Mouse (Mus musculus): ENCODE results near the gene Knl1.

The Knl1 gene

DNA sequence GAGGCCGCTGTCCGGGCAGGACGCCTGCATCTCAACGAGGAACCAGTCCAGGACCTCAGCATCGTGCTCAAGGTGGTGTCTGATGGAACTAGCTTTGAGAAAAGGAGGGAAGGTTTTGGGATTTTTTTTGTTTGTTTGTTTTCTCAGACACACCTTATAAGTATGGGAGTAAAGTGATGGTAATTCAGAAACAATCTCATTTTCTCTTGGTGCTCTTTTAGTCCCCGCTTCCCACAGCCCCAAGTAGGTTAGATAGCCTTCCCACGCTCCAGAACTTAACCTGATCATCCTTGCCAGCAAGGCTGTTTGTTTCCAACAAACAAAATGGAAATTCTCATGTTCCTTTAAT is 11.5 kb upstream of the Knl1 start:
- no peak for DNase-seq (ENCODE audit: low read depth, low spot score)

DNA sequence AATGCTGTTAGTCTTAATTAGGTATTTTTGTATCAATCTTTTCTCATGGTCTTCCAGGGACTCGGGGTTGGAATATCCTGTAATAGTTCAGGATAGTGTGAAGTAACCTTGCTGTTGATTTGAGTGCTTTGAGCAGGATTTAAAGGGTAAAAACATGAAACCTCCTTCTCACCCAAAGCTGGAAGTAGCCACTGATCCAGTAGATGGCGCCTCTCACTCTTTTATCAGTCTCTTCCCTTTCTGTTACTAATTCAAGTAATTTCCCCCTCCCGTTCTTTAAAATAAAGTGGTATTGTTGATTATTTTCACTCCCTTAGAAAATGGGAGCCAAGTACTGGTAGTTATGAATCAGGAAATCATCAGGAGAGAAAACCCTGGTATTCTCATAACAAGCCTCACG is 6.0 kb upstream of the Knl1 start:
- peak; percentile 14 for DNase-seq (ENCODE audit: low read depth, low spot score)

DNA sequence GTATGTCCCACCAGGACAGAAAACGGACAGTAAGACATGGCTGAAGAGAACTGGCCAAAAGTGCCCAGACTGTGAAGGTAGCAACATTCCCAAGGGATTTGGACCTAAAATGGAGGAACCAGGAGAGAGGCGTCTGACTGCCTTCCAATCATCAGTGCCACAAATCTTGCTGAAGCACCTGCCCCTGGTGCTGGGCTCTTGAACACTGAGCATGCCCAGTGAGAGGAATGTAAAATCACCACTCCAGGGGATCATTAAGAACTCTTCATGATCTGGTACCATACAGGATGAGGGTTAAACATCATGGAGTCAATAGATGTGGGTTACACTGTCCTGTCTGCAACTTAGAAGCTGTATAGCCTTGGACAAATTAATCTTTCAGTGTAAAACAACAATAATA is 1.8 kb upstream of the Knl1 start:
- DNase-seq (ENCODE audit: low read depth, low spot score), result no peak

DNA sequence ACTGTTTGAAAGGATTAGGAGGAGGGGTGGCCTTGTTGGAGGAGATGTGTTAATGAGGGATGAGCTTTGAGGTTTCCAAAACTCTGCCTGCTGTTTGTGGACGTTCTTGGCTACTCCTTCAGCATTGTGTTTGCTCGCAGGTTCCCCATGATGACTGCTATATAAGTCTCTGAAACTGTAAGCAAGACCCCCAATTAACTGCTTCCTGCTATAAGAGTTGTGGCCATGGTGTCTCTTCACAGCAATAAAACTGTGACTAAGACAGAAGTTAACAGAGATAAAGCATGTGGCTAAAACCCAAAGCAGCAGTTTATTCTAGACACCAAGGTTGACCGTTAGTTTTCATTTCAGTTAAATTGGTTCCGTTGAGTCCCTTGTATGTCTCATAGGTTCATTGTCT is 930 bp downstream of the Knl1 start:
- DNase-seq (ENCODE audit: low read depth, low spot score), result no peak

DNA sequence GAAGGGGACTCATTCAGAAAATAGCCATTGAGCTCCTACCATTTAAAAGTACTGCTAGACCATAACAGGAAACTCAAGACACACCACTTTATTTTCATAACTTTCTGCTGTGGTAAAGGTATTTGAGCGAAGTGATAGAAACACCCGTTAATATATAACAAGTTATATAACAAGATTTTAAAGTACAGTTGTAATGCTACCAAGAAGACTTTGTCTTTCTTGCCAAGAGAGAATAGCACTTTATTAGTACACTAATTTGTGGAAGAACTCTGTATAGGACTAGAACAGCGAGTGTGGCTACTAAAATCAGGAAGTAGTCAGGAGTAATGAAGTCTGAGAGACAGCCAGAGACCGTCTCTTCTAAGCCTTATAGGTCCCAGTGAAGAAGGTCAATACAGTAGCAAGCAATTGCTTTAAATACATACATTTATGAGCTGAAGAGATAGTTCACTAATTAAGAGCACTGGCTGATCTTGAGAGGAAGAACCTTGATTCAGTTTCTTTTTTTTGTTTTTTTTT is 3.3 kb downstream of the Knl1 start:
- DNase-seq (ENCODE audit: low read depth, low spot score), result no peak

GRCm38 (mm10) chr2:119060139-119060538 is 13.2 kb downstream of the Knl1 start:
- DNase-seq (ENCODE audit: low read depth, low spot score), result no peak

GRCm38 (mm10) chr2:119072397-119072796 is 25.5 kb downstream of the Knl1 start:
- DNase-seq (ENCODE audit: low read depth, low spot score), result no peak

GRCm38 (mm10) chr2:119086156-119086555 is 39.2 kb downstream of the Knl1 start:
- DNase-seq (ENCODE audit: low read depth, low spot score), result no peak

GRCm38 (mm10) chr2:119101552-119101951 is 54.6 kb downstream of the Knl1 start:
- peak; percentile 21 for DNase-seq (ENCODE audit: low read depth, low spot score)

- DNase-seq (ENCODE audit: low read depth, low spot score), result no peak
These were observed 59.7 kb downstream of the Knl1 start for GRCm38 (mm10) chr2:119106583-119106982.

- DNase-seq (ENCODE audit: low read depth, low spot score), result peak; percentile 22
These were observed 61.6 kb downstream of the Knl1 start for GRCm38 (mm10) chr2:119108554-119108953.

DNA sequence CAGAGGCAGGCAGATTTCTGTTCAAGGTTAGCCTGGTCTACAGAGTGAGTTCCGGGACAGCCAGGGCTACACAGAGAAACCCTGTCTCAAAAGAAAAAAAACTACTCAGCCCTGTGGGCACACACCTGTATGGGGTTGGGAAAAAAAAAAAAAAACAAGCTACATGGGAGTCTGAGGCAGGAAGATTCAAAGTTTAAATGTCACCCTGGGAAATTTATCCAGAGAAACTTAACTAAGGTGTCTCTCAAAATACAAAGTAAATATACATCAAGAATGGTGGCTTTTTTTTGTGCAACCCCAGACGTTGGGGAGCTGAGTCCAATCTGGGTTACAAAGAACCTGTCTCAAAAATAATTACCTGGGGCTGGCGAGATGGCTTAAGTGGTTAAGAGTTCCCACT is 64.1 kb downstream of the Knl1 start:
- DNase-seq (ENCODE audit: low read depth, low spot score), result no peak

DNA sequence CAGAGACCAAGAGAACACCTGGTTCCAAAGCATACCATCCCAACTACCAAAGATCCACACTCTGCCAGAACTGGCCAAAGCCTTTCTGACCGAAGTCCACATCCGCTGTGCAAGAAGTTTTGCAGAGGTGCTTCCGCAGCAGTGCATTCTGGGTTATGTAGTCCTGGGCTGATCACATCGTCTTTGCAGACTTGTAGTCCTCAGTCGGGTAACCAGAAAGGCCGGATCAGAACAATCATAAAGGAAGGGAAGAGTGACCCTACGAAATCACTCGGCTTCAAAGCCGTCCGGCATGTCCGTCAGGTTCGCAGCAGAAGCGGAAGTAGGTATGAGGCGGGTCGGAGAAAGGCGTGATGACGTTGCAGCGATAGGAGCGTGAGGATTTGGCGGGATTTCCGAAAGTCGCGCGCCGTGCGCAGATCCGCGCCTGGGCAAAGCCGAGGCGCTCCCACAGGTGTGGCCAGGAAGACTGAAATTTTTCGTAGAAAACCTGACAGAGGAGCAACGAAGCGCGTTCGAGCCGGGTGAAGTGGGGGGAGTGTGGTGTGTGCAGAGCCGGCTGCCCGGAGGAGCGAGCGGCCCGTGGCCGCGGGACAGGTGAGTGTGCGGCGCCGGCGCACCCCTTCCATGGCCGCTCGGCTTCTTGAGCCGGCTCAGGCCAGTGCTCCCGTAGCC is 65.7 kb downstream of the Knl1 start, which contains the start of gene Rad51:
Gene Rad51, plus strand, starts transcription at position 356 of the 675 bp plus-strand sequence.
- peak; percentile 89 for DNase-seq (ENCODE audit: low read depth, low spot score)

- DNase-seq (ENCODE audit: low read depth, low spot score), result no peak
These were observed 66.4 kb downstream of the Knl1 start for GRCm38 (mm10) chr2:119113121-119113925.

GRCm38 (mm10) chr2:119136346-119136898 is 89.5 kb downstream of the Knl1 start:
- DNase-seq (ENCODE audit: low read depth, low spot score), result no peak

DNA sequence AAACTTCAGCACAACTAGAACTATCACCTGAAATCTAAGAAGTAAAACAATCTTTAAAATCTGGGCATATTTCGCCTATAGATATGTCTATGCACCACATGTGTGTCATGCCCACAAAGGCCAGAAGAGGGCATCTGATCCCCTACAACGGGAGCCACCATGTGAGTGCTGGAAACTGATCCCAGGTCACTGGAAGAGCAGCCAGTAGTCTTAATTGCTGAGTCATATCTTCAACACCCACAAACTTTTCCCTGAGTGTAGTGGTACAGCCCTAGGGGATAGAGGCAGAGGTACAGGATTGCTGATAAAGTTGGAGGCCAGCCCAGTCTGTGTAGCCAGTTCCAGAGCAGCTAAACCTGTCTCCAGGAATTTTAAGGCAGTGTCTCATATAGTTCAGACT is 98.3 kb downstream of the Knl1 start:
- no peak for DNase-seq (ENCODE audit: low read depth, low spot score)

DNA sequence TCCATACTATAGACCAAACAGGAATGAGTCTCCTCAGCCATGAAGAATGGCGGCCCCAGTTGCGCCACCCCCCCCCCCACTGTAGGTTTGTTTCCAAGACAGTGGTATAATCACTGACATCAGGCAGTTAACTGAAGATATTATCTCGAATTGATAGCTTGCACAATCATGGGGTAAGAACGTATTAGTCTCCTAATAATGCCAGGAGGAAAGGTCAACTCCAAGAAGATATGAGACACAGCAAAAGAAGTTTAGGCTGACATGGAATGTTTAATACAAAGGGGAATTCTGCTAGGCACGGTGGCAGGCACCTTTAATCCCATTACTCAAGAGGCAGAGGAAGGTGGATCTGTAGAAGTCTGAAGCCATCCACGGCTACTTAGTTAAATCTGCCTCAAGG is 99.5 kb downstream of the Knl1 start:
- DNase-seq (ENCODE audit: low read depth, low spot score), result no peak

DNA sequence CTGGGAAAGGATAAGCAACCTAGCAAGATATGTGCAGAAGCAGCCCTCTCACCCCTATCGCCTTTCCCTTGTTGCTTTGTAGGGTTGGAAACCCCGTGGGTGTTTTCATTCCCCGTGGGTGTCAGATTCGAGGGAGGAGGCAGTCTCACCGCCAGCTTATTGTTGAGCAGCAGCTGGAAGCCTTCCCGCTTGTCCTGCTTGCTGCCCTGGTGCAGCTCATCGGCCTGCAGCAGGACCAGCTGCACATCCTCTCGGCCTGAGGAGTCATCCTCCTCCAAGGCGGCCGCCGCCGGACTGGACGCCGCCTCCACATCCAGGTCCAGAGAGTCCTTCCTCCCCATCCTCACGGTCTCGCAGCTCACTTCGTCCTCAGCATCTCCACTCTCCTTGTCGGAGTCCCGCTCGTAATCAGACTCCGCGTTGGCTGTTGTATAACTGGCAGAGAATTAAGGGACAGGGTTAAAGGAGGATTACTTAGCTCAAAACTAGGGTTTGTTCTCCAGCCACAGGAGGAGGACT is 100.3 kb downstream of the Knl1 start:
- no peak for DNase-seq (ENCODE audit: low read depth, low spot score)

- DNase-seq (ENCODE audit: low read depth, low spot score), result no peak
These were observed 100.9 kb downstream of the Knl1 start for GRCm38 (mm10) chr2:119147775-119148174.

- DNase-seq (ENCODE audit: low read depth, low spot score), result no peak
These were observed 105.3 kb downstream of the Knl1 start for GRCm38 (mm10) chr2:119152255-119152654.

DNA sequence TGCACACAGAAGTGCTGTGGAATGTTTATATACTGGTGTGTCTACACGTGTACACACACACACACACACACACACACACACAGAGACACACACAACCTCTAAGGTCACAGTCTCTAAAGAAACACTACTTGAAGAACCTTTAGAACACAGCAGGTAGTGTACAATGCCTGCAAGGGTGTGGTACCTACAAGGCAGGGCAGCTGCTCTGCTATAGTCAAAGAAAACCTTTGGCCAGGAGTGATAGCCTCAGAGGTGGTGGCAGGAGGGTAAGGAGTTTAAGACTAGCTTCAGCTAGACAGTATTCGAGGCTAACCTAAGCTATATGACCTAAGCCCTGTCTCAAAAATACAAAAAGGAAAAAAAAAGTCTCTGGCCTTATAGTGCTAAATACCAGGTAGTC is 107.8 kb downstream of the Knl1 start:
- no peak for DNase-seq (ENCODE audit: low read depth, low spot score)

All from mesoderm, embryonic 11.5 days (tissue).